Mouse (Mus musculus) limb, embryonic 13.5 days (tissue): ENCODE results near the gene Pabpc5. TPM values are rescaled to one million over a fixed set of nuclear protein-coding genes. Genes with fewer than 3 reads are reported as not detected.
A peak's percentile ranks its signal among the peaks of the same experiment; 100 is the strongest.

Source experiments
- ATAC-seq: fragments of 200-750 bp; cut with Nextera tagmentation; 2 replicates; pipeline ENCODE4 v1.8.0; 2017; ENCODE audit warnings: low read depth, moderate number of reproducible peaks, moderate TSS enrichment; ENCODE audit not compliant: low FRiP score
- H3K27ac ChIP-seq: fragments of 300-500 bp; sonication (generic); 2 replicates; pipeline ENCODE4 v1.5.1; 2015; ENCODE audit warnings: inconsistent platforms, mild to moderate bottlenecking, moderate library complexity
- H3K27me3 ChIP-seq: fragments of 300-500 bp; sonication (generic); 2 replicates; pipeline ENCODE4 v1.6.1; 2015; ENCODE audit warnings: mild to moderate bottlenecking, inconsistent platforms
- H3K36me3 ChIP-seq: fragments of 300-500 bp; sonication (generic); 2 replicates; pipeline ENCODE4 v1.6.1; 2015; ENCODE audit warnings: inconsistent platforms, mild to moderate bottlenecking, moderate library complexity
- H3K4me1 ChIP-seq: fragments of 300-500 bp; sonication (generic); 2 replicates; pipeline ENCODE4 v1.6.1; 2015; ENCODE audit warnings: inconsistent platforms
- H3K4me2 ChIP-seq: fragments of 300-500 bp; sonication (generic); replicated peaks from 2 replicates; pipeline ENCODE4 v1.6.1; 2015; ENCODE audit warnings: inconsistent platforms, mild to moderate bottlenecking, moderate library complexity
- H3K4me3 ChIP-seq: fragments of 300-500 bp; sonication (generic); 2 replicates; pipeline ENCODE4 v1.5.1; 2015; ENCODE audit warnings: moderate library complexity, mild to moderate bottlenecking, inconsistent platforms
- H3K9ac ChIP-seq: fragments of 300-500 bp; sonication (generic); 2 replicates; pipeline ENCODE4 v1.6.1; 2015; ENCODE audit warnings: mild to moderate bottlenecking, inconsistent platforms
- H3K9me3 ChIP-seq: fragments of 300-500 bp; sonication (generic); 2 replicates; pipeline ENCODE4 v1.6.1; 2016; ENCODE audit warnings: inconsistent platforms
- WGBS: fragments of 180-500 bp; shearing (Covaris S2); methylation state at CpG from one replicate; pipeline ENCODE4 v1.1.7; 2015; 5-methylcytosine and 5-hydroxymethylcytosine counted together
- polyA plus RNA-seq: library from polyadenylated mRNA; unstranded; fragments of >200 nt; fragmentation: Nextera tagmentation; extraction: Ambion mirVana; gene quantifications from 2 replicates; pipeline ENCODE4 v1.2.1, GENCODE M21; 2015

Pabpc5 gene
- 0.50 and 0.60 TPM in 2 replicates for polyA plus RNA-seq

DNA sequence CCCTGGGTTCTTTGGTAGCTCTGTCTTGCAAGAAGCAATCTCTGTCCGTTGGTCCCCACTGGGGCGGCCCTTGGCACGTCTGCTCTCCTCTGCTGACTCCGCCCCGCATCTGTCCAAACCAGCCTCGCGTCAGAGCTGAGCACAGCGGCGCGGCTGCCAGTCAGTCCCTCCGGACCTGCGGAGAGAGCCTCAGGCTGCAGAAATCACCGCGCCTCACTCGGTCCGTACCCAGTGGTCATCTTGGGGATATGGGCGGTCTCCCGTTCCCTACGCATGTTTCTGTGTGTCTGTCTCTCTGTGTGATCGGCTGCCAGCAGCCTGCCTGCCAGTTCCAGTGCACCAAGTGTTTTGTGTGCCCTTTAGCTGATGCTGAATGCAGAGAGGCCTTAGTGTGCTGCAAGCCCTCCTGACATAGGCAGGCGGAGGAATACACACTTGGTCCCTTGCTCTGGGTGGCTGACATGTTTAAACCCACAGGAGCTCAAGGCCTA is at the start of gene Pabpc5:
Gene Pabpc5, plus strand, starts transcription at position 116 of the 491 bp plus-strand sequence.
- Histone ChIP-seq H3K27me3 (no peaks in the 10 kb centered on the region), H3K9me3 (no peaks in the 10 kb centered on the region), H3K27ac (peak within 1 kb of the TSS; percentile 48), H3K4me2 (peak within 1 kb of the TSS; percentile 58), H3K4me1 (no peaks in the 10 kb centered on the region), H3K4me3 (peak within 1 kb of the TSS; percentile 47), H3K9ac (peak within 1 kb of the TSS; percentile 63), H3K36me3 (no peaks in the 10 kb centered on the region)
- 6% methylated on average over 21 of the region's 21 CpGs for WGBS
- peak; percentile 95 for ATAC-seq

DNA sequence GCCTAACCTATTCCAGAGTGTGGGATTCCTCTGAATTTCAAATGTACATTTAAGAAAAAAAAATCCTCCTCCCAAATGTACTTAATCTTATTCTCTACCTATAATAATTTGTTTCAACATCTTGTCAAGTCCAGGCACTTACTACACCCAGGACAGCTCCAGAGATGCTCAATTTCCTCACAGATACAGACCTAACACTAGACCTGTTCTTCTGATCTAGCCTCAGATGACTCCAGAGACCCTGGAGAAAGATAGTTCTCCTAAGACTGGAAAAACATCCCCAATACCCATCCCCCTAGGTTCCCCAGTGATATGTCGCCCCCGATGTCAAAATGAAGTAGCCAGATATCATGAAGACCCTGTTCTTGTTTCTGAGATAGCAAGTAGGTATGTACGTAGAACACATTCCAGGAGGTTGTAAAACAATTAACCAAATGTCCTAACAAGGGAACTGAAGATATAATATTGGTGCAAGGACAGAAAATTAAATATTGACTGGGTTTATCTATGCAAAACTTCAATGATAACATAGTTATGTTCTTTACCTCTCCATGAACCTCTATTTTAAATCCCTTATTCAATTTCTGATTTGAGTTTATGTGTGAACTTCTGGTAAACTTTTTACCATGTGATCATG is 39.9 kb upstream of the Pabpc5 start:
- ATAC-seq = no peak
- Histone ChIP-seq H3K36me3 (no peaks in the 10 kb centered on the region), H3K4me1 (no peaks in the 10 kb centered on the region), H3K4me3 (no peak overlapping the region), H3K27ac (no peak overlapping the region), H3K27me3 (no peaks in the 10 kb centered on the region), H3K4me2 (no peak overlapping the region), H3K9ac (no peak overlapping the region), H3K9me3 (no peaks in the 10 kb centered on the region)
- WGBS = 86% methylated on average over 3 of the region's 3 CpGs

GRCm38 (mm10) chrX:119888326-119888920 is 38.6 kb upstream of the Pabpc5 start:
- H3K27me3 ChIP-seq = no peaks in the 10 kb centered on the region
- H3K9me3 ChIP-seq = no peaks in the 10 kb centered on the region
- no peak overlapping the region for H3K9ac ChIP-seq
- H3K4me1 ChIP-seq = no peaks in the 10 kb centered on the region
- no peak for ATAC-seq
- H3K27ac ChIP-seq = no peak overlapping the region
- 64% methylated on average over 6 of the region's 6 CpGs for WGBS
- H3K4me2 ChIP-seq = no peak overlapping the region
- H3K36me3 ChIP-seq = no peaks in the 10 kb centered on the region
- H3K4me3 ChIP-seq = no peak overlapping the region

DNA sequence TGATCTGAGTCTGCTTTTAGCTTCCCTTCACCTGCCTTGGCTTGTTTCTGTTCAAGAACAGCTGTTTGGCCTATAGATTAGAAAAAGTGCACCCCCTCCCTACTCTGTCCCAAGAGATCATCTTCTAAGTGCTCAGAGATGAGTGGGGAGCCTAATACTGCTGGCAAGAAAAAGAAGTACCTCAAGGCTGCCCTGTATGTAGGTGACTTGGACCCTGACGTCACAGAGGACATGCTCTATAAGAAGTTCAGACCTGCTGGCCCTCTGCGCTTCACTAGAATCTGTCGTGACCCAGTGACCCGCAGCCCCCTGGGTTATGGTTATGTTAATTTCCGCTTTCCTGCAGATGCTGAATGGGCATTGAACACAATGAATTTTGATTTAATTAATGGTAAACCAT is 856 bp downstream of the Pabpc5 start:
- Histone ChIP-seq H3K4me3 (no peak overlapping the region), H3K4me2 (peak overlapping the region; percentile 58)
- ATAC-seq = no peak

More for the DNA sequence above, 856 bp downstream of the Pabpc5 start:
- no peaks in the 10 kb centered on the region for H3K4me1 ChIP-seq
- 80% methylated on average over 5 of the region's 5 CpGs for WGBS
- H3K27me3 ChIP-seq = no peaks in the 10 kb centered on the region
- no peak overlapping the region for H3K9ac ChIP-seq
- H3K27ac ChIP-seq = no peak overlapping the region
- no peaks in the 10 kb centered on the region for H3K9me3 ChIP-seq
- no peaks in the 10 kb centered on the region for H3K36me3 ChIP-seq
